Mouse (Mus musculus) testis, postnatal 14 days (tissue): ENCODE results near the gene Nxnl1.
A peak's percentile ranks its signal among the peaks of the same experiment; 100 is the strongest.
"Not testable (repeated sequence)": the region's sequence is repeated elsewhere in the genome, so short reads cannot be mapped to it uniquely, and the experiment has no call there.

Experiments used
- DNase-seq: peaks from one replicate; pipeline ENCODE4 v3.0.0; 2021; ENCODE audit warnings: low spot score

Nxnl1 gene

DNA sequence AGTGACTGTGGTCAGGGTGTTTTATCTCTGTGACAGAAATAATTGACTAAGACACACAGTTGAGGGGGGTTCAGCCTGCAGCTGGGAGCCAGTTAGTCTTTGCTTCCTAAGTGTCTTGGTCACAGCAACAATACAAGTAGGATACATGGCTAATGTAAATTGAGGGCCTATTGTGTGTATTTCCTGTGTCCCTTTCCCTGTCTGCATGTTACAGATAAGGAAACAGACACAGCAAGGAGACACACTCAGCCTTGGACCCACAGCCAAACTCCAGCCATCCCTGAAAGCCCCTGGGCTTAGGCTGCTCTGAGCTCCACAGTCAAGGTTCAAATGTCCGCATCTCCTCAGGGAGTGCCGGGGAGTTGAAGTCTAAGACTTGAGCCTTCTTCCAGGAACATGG lies 11.8 kb downstream of the Nxnl1 start:
- no peak for DNase-seq

DNA sequence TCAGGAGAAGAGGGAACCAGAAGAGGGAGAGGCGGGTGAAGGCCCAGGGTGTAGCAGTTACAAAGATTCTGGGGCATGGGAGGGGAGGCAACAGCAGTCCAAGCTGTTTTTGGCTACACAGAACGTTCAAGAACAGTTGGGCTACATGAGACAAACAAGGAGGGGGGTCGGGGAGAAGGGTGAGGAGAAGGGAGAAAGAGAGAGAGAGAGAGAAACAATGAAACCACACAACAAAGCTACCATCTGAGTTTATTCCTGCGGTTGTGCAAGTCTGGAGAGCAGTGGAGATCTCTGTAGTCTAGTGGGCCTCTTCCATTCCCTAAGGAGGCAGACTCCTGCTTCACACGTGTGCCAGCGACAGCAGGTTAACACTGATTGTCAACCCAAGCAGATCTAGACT lies 12.4 kb downstream of the Nxnl1 start:
- DNase-seq, result no peak

DNA sequence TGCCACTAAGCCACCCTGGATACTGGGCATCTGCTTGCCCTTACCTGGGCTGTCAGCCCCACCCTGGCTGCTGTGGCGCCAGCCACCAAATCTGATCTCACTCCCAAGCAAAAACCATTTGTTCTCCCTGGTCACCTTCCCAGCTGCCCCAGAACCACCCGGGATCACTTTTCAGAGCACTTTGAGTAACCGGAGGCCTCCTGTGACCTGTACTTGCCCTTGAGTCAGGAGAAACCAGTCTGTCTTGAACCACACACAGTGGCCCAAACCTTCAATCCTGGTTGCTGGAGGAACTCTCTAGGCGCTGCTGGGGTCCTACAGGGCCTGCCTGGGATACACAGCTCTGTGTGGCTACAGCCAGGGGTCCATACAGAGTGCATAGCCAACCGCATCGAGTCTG lies 13.6 kb downstream of the Nxnl1 start:
- DNase-seq, result no peak

GRCm38 (mm10) chr8:71550754-71551153 lies 15.6 kb downstream of the Nxnl1 start:
- no peak for DNase-seq

GRCm38 (mm10) chr8:71547590-71547989 lies 18.8 kb downstream of the Nxnl1 start:
- no peak for DNase-seq

- no peak for DNase-seq
Measured at GRCm38 (mm10) chr8:71545053-71545452, 21.3 kb downstream of the Nxnl1 start.

- DNase-seq, result no peak
Measured at GRCm38 (mm10) chr8:71543755-71544154, 22.6 kb downstream of the Nxnl1 start.

DNA sequence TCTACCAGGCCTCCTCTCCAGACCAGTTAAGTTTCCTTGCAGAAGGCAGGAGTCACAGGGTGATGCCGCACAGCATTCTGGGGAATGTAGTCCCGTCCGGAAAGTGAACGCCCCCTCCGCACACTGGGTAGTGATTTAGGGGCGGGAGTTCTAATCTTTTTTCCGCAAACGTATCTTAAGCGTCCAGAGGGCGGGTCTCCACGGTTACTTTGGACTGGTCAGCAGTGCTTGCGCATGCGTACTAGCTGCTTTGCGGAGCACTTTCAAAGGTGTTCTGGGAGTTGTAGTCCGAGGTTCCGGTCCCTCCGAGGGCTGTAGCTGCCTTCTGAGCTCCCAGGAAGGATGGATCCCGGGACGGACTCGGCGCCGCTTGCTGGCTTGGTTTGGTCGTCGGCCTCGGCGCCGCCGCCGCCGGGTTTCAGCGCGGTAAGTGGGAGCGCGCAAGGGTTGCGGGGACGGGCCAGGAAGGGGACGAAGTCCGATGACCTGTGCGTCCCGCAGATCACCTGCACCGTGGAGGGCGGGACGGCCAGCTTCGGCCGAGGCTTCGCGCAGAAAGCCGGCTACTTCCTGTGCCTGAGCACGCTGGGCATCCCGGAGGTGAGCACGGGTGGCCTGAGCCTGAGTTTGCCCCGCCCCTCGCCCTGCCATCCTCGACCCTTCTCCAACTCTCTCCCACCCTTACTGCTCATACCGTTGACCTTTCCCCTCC lies 23.6 kb downstream of the Nxnl1 start, which contains the start of gene Mvb12a:
TSS of gene Mvb12a (plus strand) at position 291 of the 712 bp plus-strand sequence.
- peak; percentile 98 for DNase-seq

DNA sequence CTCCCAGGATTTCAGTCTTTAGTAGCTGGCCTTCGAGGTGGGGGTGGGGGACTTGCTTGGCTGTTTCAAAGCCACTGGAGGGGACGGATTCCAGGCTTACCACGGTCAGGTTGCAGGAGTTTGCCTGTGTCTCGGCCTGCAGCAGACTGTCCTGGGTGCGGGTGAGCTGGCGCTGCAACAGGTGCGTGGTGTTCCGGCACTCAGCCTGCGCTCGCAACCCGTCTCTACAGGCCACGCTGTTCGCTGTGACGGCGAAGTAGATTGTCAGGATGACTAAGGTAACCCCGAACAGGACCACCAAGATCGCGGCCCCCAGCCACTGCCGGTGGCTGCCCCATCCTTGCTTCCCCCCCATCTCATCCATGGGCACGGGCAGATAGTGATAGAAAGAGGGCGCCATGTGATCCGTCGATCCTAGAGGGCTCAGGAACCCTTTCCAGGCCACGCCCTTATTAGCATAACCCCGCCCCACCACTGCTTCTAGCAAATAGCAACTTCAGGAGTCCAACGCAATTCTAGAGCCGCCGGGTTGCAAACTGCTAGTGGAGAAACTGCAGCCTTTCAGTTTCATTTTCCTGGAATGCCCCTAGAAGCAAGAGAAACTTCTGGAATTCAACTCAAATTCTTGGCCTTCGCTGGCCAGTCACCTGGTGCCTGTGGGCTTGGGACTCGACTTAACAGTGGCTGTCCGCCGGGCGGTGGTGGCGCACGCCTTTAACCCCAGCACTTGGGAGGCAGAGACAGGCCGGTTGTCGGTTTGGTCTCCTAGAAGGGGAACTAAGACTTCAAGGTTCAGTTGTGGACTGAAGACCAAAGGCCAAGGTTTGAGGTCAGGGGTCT lies 29.2 kb downstream of the Nxnl1 start, which contains the start of gene Bst2:
TSS of gene Bst2 (minus strand) at position 429 of the 840 bp plus-strand sequence.
- DNase-seq, result peak; percentile 86

DNA sequence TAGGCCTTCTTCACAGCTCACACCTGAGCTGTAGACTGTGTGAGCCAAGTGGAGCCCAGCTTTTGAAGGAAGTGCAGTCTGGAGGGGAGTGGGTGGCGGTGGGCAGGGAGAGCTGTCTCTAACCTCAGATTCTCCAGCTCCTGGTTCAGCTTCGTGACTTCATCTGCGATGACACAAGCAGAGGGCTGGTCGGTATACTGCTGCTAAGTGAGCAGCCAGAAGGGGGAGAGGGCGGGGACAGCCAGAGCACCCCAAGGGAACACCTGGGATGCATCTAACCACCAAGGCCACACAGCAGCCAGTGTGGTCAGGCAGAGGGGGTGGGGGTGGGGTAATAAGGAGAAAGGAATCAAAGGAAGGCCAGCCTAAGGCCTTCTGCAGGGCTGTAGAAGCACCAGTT lies 30.7 kb downstream of the Nxnl1 start:
- DNase-seq, result no peak

- DNase-seq, result no peak
Measured at GRCm38 (mm10) chr8:71534263-71534810, 32.1 kb downstream of the Nxnl1 start.

DNA sequence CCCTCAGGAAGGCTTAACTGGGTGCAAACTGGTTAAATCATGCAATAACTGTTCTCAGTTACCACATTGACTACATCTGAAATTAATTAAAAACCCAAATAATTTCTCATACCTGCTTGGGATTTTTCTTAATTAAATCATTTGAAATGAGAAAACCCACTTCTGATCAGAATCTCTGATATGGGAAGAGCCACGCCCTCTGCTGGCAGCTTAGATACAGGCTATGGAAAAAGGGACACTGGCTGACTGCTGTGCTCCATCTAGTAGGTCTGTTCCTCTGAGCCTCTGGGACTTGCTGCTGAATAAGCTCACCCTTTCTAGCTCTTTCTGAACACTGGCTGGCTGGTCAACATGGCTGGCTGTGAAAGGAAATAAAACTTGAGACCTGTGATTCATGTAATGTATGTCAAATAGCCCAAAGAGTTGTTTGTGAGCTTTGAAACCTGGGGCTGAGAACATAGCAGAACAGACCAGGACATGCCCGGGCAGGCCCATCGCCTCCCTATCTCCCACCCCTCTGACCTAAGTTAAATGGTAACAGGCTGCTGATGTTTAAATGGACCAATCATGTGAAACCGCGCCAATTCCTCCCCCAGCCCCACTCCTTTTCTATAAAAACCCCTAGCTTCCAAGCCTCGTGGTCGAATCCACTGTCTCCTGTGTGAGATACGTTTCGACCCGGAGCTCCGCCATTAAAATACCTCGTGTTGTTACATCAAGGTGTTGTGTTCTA lies 35.5 kb downstream of the Nxnl1 start:
- not testable (repeated sequence) for DNase-seq

- no peak for DNase-seq
Measured at GRCm38 (mm10) chr8:71528362-71529073, 37.9 kb downstream of the Nxnl1 start.

- no peak for DNase-seq
Measured at GRCm38 (mm10) chr8:71527162-71527870, 39.1 kb downstream of the Nxnl1 start.

DNA sequence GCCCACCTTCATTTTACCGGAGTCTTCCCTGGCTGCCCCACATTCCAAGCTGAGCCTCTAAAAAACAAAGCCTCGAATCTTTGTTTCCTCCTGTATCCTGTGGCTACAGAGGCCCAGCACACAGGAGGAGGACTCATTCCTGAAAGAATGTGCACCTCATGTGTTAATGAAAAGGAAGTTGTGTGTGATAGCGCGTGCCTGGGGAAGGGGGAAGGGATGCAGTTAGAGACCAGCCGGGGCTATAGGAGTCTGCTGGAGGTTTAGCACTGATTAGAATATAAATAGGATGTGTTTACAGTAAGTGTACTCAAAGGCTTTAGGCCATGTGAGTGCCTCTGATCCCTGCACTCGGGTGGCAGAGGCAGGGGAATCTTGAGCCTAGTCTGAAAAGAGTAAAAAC lies 40.1 kb downstream of the Nxnl1 start:
- no peak for DNase-seq

DNA sequence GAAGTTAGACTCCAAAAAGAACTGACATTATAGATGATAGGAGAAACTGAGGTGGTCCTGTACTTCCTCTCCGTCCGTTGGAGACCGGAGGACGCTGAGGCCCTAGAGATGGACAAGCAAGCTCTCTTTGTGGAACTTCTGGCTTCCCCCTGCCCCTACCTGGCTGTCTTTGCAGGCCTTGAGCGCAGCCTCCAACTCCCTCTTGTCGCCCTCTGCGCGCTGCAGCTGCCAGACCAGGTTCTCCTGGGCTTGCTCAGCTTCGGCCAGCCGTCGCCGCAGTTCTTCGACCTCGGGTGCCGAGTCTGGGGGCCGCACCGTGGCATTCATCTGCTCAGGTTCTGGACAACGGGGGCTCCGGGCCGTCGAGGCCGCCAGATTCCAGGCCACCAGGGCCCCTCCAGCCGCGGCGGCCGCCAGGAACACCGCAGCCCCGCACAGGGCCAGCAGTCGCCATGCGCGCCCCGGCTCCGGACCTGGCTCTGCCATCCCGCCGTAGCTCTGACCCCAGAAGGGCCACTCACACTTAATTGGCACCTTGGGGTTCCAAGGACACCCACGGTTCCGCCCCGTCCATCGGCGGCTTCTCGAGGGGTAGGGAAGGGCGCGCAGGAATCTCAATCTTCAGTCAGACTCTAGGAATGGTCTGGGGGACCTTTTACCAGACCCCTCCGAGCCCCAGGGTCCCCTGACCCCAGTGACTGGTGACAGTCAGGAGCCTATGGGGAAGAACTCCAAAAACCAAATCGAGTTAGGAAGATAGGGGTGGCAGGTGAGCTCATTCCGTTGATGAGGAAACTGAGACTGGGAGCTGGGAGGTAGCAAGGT lies 41.0 kb downstream of the Nxnl1 start, which contains the start of gene Ccdc194:
TSS of gene Ccdc194 (minus strand) at position 486 of the 825 bp plus-strand sequence.
- DNase-seq, result no peak

- peak; percentile 87 for DNase-seq
Measured at GRCm38 (mm10) chr8:71521634-71522033, 44.8 kb downstream of the Nxnl1 start.

- DNase-seq, result not testable (repeated sequence)
Measured at GRCm38 (mm10) chr8:71519037-71519825, 47.2 kb downstream of the Nxnl1 start.

DNA sequence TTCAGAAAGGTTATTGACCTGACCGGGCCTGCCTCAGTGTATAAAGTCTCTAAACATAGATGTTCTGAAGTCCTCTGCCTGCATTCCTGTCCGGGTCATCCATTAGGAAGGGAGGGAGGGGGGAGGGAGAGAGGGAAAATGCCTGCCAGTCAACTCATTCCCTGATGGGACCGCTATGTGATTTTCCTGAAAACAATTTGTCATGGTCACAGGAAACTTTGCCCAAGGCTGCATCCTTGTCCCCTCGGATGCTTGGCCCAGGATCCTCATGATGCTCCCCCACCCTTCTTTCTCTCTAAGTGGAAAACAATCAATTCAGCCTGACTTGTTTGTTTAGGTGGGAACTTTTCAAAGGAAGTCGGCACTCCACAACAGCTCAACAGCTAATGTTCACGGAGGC lies 49.6 kb downstream of the Nxnl1 start:
- DNase-seq, result no peak
